Mouse (Mus musculus): ENCODE measurements at regions not wholly inside any gene's neighbourhood (a gene's known extent, or its start where the extent isn't known, plus 50 kb on each side); places are given as distances from the start of the nearest gene placed in this dataset. TPM values are rescaled to one million over a fixed set of nuclear protein-coding genes. Genes with fewer than 3 reads are reported as not detected.
A peak's percentile ranks its signal among the peaks of the same experiment; 100 is the strongest.

DNA sequence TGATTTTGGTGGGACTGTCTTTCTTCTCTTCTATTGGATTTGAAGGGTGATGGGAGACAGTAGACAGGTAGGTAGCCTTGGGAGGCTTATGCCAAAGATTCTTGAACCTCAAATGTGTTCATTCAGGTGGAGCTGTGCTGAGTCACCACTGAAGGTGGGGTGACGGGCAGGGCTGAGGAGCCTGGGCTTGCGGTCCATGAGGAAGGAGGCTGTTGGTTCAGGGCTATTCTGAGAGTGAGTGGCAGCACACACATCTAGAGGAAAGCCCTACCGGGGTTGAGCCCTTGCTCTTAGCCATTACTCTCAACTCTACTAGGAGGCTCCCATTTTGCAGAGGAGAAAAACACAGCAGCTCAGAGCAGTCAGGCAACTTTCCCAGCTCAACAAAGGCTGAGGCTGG lies 54.6 kb upstream of the Lrig1 start:
- Histone ChIP-seq H3K9ac (ENCODE audit: low read depth, low read length) (no peak overlapping the region), H3K4me1 (replicated peaks; ENCODE audit: insufficient read depth, low read length) (no peaks in the 10 kb centered on the region), H3K27ac (no peak overlapping the region), H3K36me3 (ENCODE audit: insufficient read depth, low read length) (no peaks in the 10 kb centered on the region), H3K9me3 (replicated peaks; ENCODE audit: low read length) (no peaks in the 10 kb centered on the region), H3K27me3 (ENCODE audit: insufficient read depth, low read length) (no peaks in the 10 kb centered on the region), H3K4me2 (ENCODE audit: low read length) (no peak overlapping the region), H3K4me3 (replicated peaks; ENCODE audit: low read depth, low read length) (no peak overlapping the region)
- no peak for DNase-seq (ENCODE audit: low spot score)
- ATAC-seq (replicated peaks; ENCODE audit: low FRiP score, low read depth): no peak
- TF ChIP-seq CTCF (IDR thresholded peaks at IDR 0.05; ENCODE audit: low read depth): no peak
- 75% methylated on average over 3 of the region's 3 CpGs for WGBS

DNA sequence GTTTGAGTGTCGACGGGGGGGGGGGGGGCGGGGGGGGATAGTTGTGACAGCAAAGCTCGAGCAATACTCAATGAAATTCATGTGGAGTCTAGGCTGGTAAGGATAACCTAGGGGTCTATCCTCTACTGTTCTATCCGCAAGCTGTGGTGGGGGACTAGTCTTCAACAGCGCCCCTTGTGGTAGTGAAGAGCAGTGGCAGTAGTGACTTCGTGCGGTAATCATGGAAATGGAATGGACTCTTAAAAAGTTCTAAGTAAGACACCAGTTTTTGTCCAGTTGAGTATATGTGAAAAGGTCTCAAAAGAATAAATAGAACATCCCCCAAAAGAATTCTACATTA lies 51.1 kb upstream of the Lrig1 start:
- H3K4me1 ChIP-seq (replicated peaks; ENCODE audit: insufficient read depth, low read length): no peaks in the 10 kb centered on the region

DNA sequence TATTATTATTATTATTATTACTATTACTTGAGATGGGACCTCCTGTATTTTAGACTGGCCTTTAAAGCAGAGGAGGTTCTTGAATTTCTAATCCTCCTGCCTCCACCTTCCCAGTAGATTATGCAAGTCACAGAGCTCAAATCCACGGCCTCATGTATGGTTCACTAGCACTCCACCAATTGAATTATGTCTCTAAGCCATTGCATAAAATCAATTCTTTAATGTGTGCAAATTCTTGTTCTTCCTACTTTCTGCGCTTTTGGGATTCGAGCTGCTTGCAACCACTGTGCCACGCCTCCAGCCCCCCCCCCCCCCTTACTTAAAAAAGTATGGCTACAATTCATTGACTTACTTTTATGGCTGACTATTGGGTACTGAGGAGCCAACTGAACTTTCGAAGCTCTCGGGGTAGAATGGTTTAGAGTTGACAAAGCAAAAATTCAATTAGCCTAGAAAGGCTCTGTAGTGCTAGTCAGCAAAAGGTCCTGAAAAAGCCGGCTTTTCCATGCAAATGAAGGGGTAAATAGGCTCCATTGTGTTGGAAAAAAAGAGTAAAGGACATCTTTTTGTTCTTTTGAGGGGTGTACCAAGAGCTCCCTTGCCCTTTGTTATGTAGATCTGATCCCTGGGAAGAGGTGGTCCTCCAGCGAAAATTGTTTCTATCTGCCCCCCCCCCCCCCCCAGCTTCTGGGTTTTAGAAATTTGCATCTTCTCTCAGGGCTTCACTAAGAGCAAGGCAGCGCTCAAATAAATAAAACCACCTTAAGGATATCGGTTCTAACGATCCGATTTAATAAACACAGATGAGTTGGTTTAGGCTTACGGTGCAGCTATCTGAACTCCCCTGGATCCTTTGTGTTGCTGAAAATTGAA lies 50.5 kb upstream of the Lrig1 start:
- Histone ChIP-seq H3K27me3 (ENCODE audit: insufficient read depth, low read length) (no peaks in the 10 kb centered on the region), H3K27ac (no peak overlapping the region), H3K4me3 (replicated peaks; ENCODE audit: low read depth, low read length) (no peak overlapping the region), H3K9me3 (replicated peaks; ENCODE audit: low read length) (no peaks in the 10 kb centered on the region), H3K4me1 (replicated peaks; ENCODE audit: insufficient read depth, low read length) (no peaks in the 10 kb centered on the region), H3K9ac (ENCODE audit: low read depth, low read length) (no peak overlapping the region), H3K36me3 (ENCODE audit: insufficient read depth, low read length) (no peaks in the 10 kb centered on the region), H3K4me2 (ENCODE audit: low read length) (no peak overlapping the region)
- DNase-seq (ENCODE audit: low spot score): no peak
- ATAC-seq (replicated peaks; ENCODE audit: low FRiP score, low read depth): no peak
- WGBS: 28% methylated on average over 13 of the region's 13 CpGs
- no peak for TF ChIP-seq CTCF (IDR thresholded peaks at IDR 0.05; ENCODE audit: low read depth)

More for the DNA sequence above, 51.1 kb upstream of the Lrig1 start:
- Histone ChIP-seq H3K36me3 (ENCODE audit: insufficient read depth, low read length) (no peaks in the 10 kb centered on the region), H3K9ac (ENCODE audit: low read depth, low read length) (no peak overlapping the region), H3K4me3 (replicated peaks; ENCODE audit: low read depth, low read length) (no peak overlapping the region), H3K4me2 (ENCODE audit: low read length) (no peak overlapping the region), H3K9me3 (replicated peaks; ENCODE audit: low read length) (no peaks in the 10 kb centered on the region), H3K27me3 (ENCODE audit: insufficient read depth, low read length) (no peaks in the 10 kb centered on the region), H3K27ac (no peak overlapping the region)
- ATAC-seq (replicated peaks; ENCODE audit: low FRiP score, low read depth) (no peak), DNase-seq (ENCODE audit: low spot score) (no peak)
- TF ChIP-seq CTCF (IDR thresholded peaks at IDR 0.05; ENCODE audit: low read depth): peak; percentile 51; the same call in 1 of the 2 replicates
- WGBS: 33% methylated on average over 8 of the region's 8 CpGs

Small RNAs in the stretch of these regions (microRNA-seq; reads per million reads assigned to microRNA genes)
- gene Gm23364: not detected
